Mouse (Mus musculus): ENCODE results near the gene Rassf3. TPM values are rescaled to one million over a fixed set of nuclear protein-coding genes. Genes with fewer than 3 reads are reported as not detected.

Gene Rassf3
- polyA plus RNA-seq, 1 experiment from 2014 or later, result 4.6 TPM

- Histone ChIP-seq H3K27ac (no peak overlapping the region), H3K4me2 (replicated peaks) (no peak overlapping the region), H3K36me3 (no peaks in the 10 kb centered on the region), H3K4me1 (replicated peaks) (peaks cover 11% of the 10 kb centered on the region), H3K27me3 (no peaks in the 10 kb centered on the region), H3K4me3 (replicated peaks) (no peak overlapping the region), H3K9me3 (no peaks in the 10 kb centered on the region), H3K9ac (replicated peaks) (no peak overlapping the region)
- WGBS, result 94% methylated on average over 3 of the region's 3 CpGs
- no peak for ATAC-seq
Measured at GRCm38 (mm10) chr10:121455517-121455916, 20.6 kb downstream of the Rassf3 start.

GRCm38 (mm10) chr10:121454708-121455475, 21.3 kb downstream of the Rassf3 start:
- H3K27me3 ChIP-seq, result no peaks in the 10 kb centered on the region
- no peak overlapping the region for H3K27ac ChIP-seq
- no peak overlapping the region for H3K9ac ChIP-seq (replicated peaks)
- WGBS, result 79% methylated on average over 6 of the region's 6 CpGs
- H3K4me1 ChIP-seq (replicated peaks), result peaks cover 10% of the 10 kb centered on the region
- H3K4me2 ChIP-seq (replicated peaks), result no peak overlapping the region
- no peak for ATAC-seq
- H3K9me3 ChIP-seq, result no peaks in the 10 kb centered on the region
- no peak overlapping the region for H3K4me3 ChIP-seq (replicated peaks)
- H3K36me3 ChIP-seq, result no peaks in the 10 kb centered on the region

GRCm38 (mm10) chr10:121454033-121454432, 22.1 kb downstream of the Rassf3 start:
- Histone ChIP-seq H3K4me2 (replicated peaks) (no peak overlapping the region), H3K4me3 (replicated peaks) (no peak overlapping the region), H3K4me1 (replicated peaks) (peaks cover 2% of the 10 kb centered on the region; the same call in 1 of the 2 replicates), H3K9ac (replicated peaks) (no peak overlapping the region), H3K9me3 (no peaks in the 10 kb centered on the region), H3K27me3 (no peaks in the 10 kb centered on the region), H3K36me3 (no peaks in the 10 kb centered on the region), H3K27ac (no peak overlapping the region)
- ATAC-seq, result no peak
- WGBS, result 88% methylated on average over 8 of the region's 8 CpGs

- ATAC-seq, result no peak
- Histone ChIP-seq H3K4me1 (replicated peaks) (peaks cover 12% of the 10 kb centered on the region), H3K36me3 (no peaks in the 10 kb centered on the region), H3K4me2 (replicated peaks) (no peak overlapping the region), H3K27ac (no peak overlapping the region), H3K9me3 (no peaks in the 10 kb centered on the region), H3K27me3 (no peaks in the 10 kb centered on the region), H3K4me3 (replicated peaks) (no peak overlapping the region), H3K9ac (replicated peaks) (no peak overlapping the region)
- WGBS, result 91% methylated on average over 8 of the region's 8 CpGs
Measured at GRCm38 (mm10) chr10:121445808-121446207, 30.3 kb downstream of the Rassf3 start.

- H3K4me1 ChIP-seq (replicated peaks), result peaks cover 12% of the 10 kb centered on the region
- no peak for ATAC-seq
- no peaks in the 10 kb centered on the region for H3K27me3 ChIP-seq
- H3K4me2 ChIP-seq (replicated peaks), result no peak overlapping the region
- no peak overlapping the region for H3K9ac ChIP-seq (replicated peaks)
- no peaks in the 10 kb centered on the region for H3K36me3 ChIP-seq
- H3K9me3 ChIP-seq, result no peaks in the 10 kb centered on the region
- 91% methylated on average over 7 of the region's 7 CpGs for WGBS
- no peak overlapping the region for H3K4me3 ChIP-seq (replicated peaks)
- H3K27ac ChIP-seq, result no peak overlapping the region
Measured at GRCm38 (mm10) chr10:121444198-121444597, 31.9 kb downstream of the Rassf3 start.

GRCm38 (mm10) chr10:121443791-121444190, 32.4 kb downstream of the Rassf3 start:
- Histone ChIP-seq H3K36me3 (no peaks in the 10 kb centered on the region), H3K4me1 (replicated peaks) (peaks cover 12% of the 10 kb centered on the region), H3K9ac (replicated peaks) (no peak overlapping the region), H3K27me3 (no peaks in the 10 kb centered on the region), H3K27ac (no peak overlapping the region), H3K4me3 (replicated peaks) (no peak overlapping the region), H3K4me2 (replicated peaks) (no peak overlapping the region), H3K9me3 (no peaks in the 10 kb centered on the region)
- ATAC-seq, result no peak
- WGBS, result 92% methylated on average over 9 of the region's 9 CpGs

GRCm38 (mm10) chr10:121439310-121439731, 36.8 kb downstream of the Rassf3 start:
- H3K27me3 ChIP-seq, result 0 out of 2 replicates have a peak, but pooled peaks cover 3% of the 10 kb centered on the region
- H3K4me2 ChIP-seq (replicated peaks), result no peak overlapping the region
- WGBS, result 93% methylated on average over 12 of the region's 12 CpGs
- no peaks in the 10 kb centered on the region for H3K4me1 ChIP-seq (replicated peaks)
- no peaks in the 10 kb centered on the region for H3K9me3 ChIP-seq
- H3K9ac ChIP-seq (replicated peaks), result no peak overlapping the region
- H3K27ac ChIP-seq, result no peak overlapping the region
- no peak for ATAC-seq
- H3K4me3 ChIP-seq (replicated peaks), result no peak overlapping the region
- H3K36me3 ChIP-seq, result no peaks in the 10 kb centered on the region

- Histone ChIP-seq H3K36me3 (no peaks in the 10 kb centered on the region), H3K4me1 (replicated peaks) (peaks cover 3% of the 10 kb centered on the region), H3K4me3 (replicated peaks) (no peak overlapping the region), H3K27me3 (0 out of 2 replicates have a peak, but pooled peaks cover 3% of the 10 kb centered on the region), H3K9ac (replicated peaks) (no peak overlapping the region), H3K9me3 (no peaks in the 10 kb centered on the region), H3K27ac (no peak overlapping the region), H3K4me2 (replicated peaks) (no peak overlapping the region)
- no peak for ATAC-seq
- WGBS, result 59% methylated on average over 8 of the region's 8 CpGs
Measured at GRCm38 (mm10) chr10:121438109-121438508, 38.0 kb downstream of the Rassf3 start.

GRCm38 (mm10) chr10:121436693-121437092, 39.5 kb downstream of the Rassf3 start:
- Histone ChIP-seq H3K9ac (replicated peaks) (no peak overlapping the region), H3K36me3 (no peaks in the 10 kb centered on the region), H3K4me3 (replicated peaks) (no peak overlapping the region), H3K4me1 (replicated peaks) (peaks cover 13% of the 10 kb centered on the region), H3K4me2 (replicated peaks) (no peak overlapping the region), H3K9me3 (no peaks in the 10 kb centered on the region), H3K27ac (no peak overlapping the region), H3K27me3 (0 out of 2 replicates have a peak, but pooled peaks cover 3% of the 10 kb centered on the region)
- WGBS, result 82% methylated on average over 4 of the region's 4 CpGs
- no peak for ATAC-seq

- no peak for ATAC-seq
- Histone ChIP-seq H3K9ac (replicated peaks) (no peak overlapping the region), H3K36me3 (no peaks in the 10 kb centered on the region), H3K9me3 (no peaks in the 10 kb centered on the region), H3K27me3 (0 out of 2 replicates have a peak, but pooled peaks cover 3% of the 10 kb centered on the region), H3K4me1 (replicated peaks) (peaks cover 13% of the 10 kb centered on the region), H3K27ac (no peak overlapping the region), H3K4me2 (replicated peaks) (no peak overlapping the region), H3K4me3 (replicated peaks) (no peak overlapping the region)
- WGBS, result 69% methylated on average over 8 of the region's 8 CpGs
Measured at GRCm38 (mm10) chr10:121436258-121436645, 39.9 kb downstream of the Rassf3 start.

- 69% methylated on average over 28 of the region's 28 CpGs for WGBS
- Histone ChIP-seq H3K9me3 (no peaks in the 10 kb centered on the region), H3K4me1 (replicated peaks) (peaks cover 13% of the 10 kb centered on the region), H3K4me3 (replicated peaks) (no peak overlapping the region), H3K36me3 (no peaks in the 10 kb centered on the region), H3K27ac (no peak overlapping the region), H3K27me3 (0 out of 2 replicates have a peak, but pooled peaks cover 5% of the 10 kb centered on the region), H3K4me2 (replicated peaks) (no peak overlapping the region), H3K9ac (replicated peaks) (no peak overlapping the region)
- no peak for ATAC-seq
Measured at GRCm38 (mm10) chr10:121435546-121436257, 40.4 kb downstream of the Rassf3 start.

GRCm38 (mm10) chr10:121434441-121435103, 41.6 kb downstream of the Rassf3 start:
- Histone ChIP-seq H3K4me1 (replicated peaks) (peaks cover 24% of the 10 kb centered on the region), H3K4me3 (replicated peaks) (no peak overlapping the region), H3K36me3 (no peaks in the 10 kb centered on the region), H3K4me2 (replicated peaks) (no peak overlapping the region), H3K9ac (replicated peaks) (no peak overlapping the region), H3K9me3 (no peaks in the 10 kb centered on the region), H3K27ac (no peak overlapping the region), H3K27me3 (0 out of 2 replicates have a peak, but pooled peaks cover 5% of the 10 kb centered on the region)
- 75% methylated on average over 15 of the region's 15 CpGs for WGBS
- ATAC-seq, result no peak

Data from midbrain, embryonic 13.5 days (tissue).